Mouse (Mus musculus) intestine, postnatal 0 days (tissue): ENCODE results near the gene Ghitm. TPM values are rescaled to one million over a fixed set of nuclear protein-coding genes. Genes with fewer than 3 reads are reported as not detected.
A peak's percentile ranks its signal among the peaks of the same experiment; 100 is the strongest.

ENCODE experiments used
- ATAC-seq: fragments of 200-750 bp; cut with Nextera tagmentation; 2 replicates; pipeline ENCODE4 v1.8.0; 2017; ENCODE audit warnings: mild to moderate bottlenecking, moderate TSS enrichment, moderate library complexity
- H3K27ac ChIP-seq: fragments of 300-500 bp; sonication (generic); 2 replicates; pipeline ENCODE4 v1.5.1; 2014; ENCODE audit warnings: mild to moderate bottlenecking, low read depth, low read length, moderate library complexity
- H3K27me3 ChIP-seq: fragments of 300-500 bp; sonication (generic); replicated peaks from 2 replicates; pipeline ENCODE4 v1.6.1; 2014; ENCODE audit warnings: low read length, mixed read lengths; ENCODE audit not compliant: control insufficient read depth, insufficient read depth
- H3K36me3 ChIP-seq: fragments of 300-500 bp; sonication (generic); 2 replicates; pipeline ENCODE4 v1.6.1; 2014; ENCODE audit warnings: mild to moderate bottlenecking, moderate library complexity; ENCODE audit not compliant: control insufficient read depth, insufficient read depth
- H3K4me1 ChIP-seq: fragments of 300-500 bp; sonication (generic); replicated peaks from 2 replicates; pipeline ENCODE4 v1.6.1; 2014; ENCODE audit warnings: antibody characterized with exemption, low read length, mixed read lengths; ENCODE audit not compliant: control insufficient read depth, insufficient read depth
- H3K4me2 ChIP-seq: fragments of 300-500 bp; sonication (generic); replicated peaks from 2 replicates; pipeline ENCODE4 v1.6.1; 2014; ENCODE audit warnings: low read depth, mild to moderate bottlenecking, moderate library complexity
- H3K4me3 ChIP-seq: fragments of 300-500 bp; sonication (generic); 2 replicates; pipeline ENCODE4 v1.5.1; 2014; ENCODE audit warnings: low read depth, low read length
- H3K9ac ChIP-seq: fragments of 300-500 bp; sonication (generic); 2 replicates; pipeline ENCODE4 v1.6.1; 2014; ENCODE audit warnings: mild to moderate bottlenecking, low read depth, low read length
- H3K9me3 ChIP-seq: fragments of 300-500 bp; sonication (generic); 2 replicates; pipeline ENCODE4 v1.6.1; 2016; ENCODE audit warnings: mixed run types; ENCODE audit not compliant: control insufficient read depth
- CTCF ChIP-seq: sonication (generic); IDR thresholded peaks from 2 replicates; pipeline ENCODE4 v1.5.1; 2016; ENCODE audit warnings: low read depth, mild to moderate bottlenecking, control low read depth, antibody characterized with exemption, moderate library complexity
- WGBS: fragments of 180-500 bp; shearing (Covaris S2); extraction: QIAGEN DNeasy Blood & Tissue Kit; methylation state at CpG from one replicate; pipeline ENCODE4 v1.1.7; 2014; 5-methylcytosine and 5-hydroxymethylcytosine counted together
- polyA plus RNA-seq: library from polyadenylated mRNA; unstranded; fragments of >200 nt; fragmentation: Nextera tagmentation; extraction: Ambion mirVana; gene quantifications from 2 replicates; pipeline ENCODE4 v1.2.1, GENCODE M21; 2015

The Ghitm gene
- polyA plus RNA-seq, 1 experiment from 2014 or later: 283 TPM

DNA sequence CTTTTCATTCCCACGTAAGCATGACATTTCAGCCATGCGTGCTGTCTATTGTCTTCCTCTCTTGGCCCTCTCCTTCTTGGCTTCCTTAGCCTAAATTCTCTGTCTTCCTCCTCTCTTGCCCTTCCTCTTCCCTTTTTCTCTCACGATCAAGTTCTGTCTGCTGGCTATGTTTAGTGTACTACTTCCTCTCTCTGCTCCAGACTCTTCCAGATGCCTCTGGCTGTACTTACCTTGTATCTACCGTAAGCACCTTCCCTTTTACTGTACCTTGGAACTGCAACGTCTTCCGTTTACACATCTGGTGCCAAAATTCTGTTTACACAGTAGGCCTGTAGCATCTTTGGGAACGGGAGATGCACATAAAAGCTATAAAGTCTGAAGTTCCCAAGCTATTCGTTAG lies 25.6 kb downstream of the Ghitm start:
- ATAC-seq: no peak
- no peaks in the 10 kb centered on the region for H3K9me3 ChIP-seq
- 35% methylated on average over 8 of the region's 8 CpGs for WGBS
- H3K27me3 ChIP-seq: no peaks in the 10 kb centered on the region
- peak overlapping the region; percentile 56 for H3K4me2 ChIP-seq
- no peak overlapping the region for H3K9ac ChIP-seq
- H3K27ac ChIP-seq: no peak overlapping the region; the same call in 1 of the 2 replicates
- no peaks in the 10 kb centered on the region for H3K4me1 ChIP-seq
- no peak for TF ChIP-seq CTCF
- H3K36me3 ChIP-seq: no peaks in the 10 kb centered on the region
- H3K4me3 ChIP-seq: peak overlapping the region; percentile 14

DNA sequence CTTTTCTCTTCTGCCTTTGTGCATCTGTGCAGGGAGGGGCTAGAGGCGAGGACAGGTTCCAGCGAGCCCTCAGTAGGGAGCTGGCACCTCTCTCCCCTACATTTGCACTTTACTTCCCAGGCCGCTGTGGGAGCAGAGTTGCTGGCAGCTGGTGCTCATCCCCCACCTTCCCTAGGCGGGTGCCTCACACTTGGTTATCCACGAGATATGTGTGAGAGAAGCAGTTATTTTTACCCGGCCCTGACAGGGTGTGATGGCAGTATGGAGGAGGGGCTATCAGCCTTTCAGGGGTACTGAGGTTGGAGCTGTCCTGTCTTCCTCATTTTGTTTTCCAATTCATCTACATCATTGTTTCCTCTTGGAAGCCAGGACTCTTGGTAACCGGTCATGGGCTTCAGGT lies 29.2 kb downstream of the Ghitm start:
- TF ChIP-seq CTCF: no peak

DNA sequence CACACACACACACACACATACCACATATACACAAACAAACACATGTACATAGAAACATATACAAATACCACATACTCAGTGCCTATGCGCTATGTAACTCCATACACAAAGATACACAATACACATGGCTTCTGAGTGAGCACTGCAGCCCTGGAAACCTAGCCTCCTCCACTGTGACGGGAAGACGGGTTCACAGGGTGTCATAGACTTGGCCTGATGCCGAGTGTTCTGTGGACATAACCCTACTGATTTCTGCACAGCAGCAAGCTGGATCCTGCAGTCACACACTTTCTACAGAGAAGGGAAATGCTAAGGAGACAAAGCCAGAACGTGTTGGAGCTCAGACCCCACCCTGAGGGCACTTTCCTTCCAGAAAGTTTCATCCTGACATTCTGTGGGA lies 30.3 kb downstream of the Ghitm start:
- no peaks in the 10 kb centered on the region for H3K4me1 ChIP-seq
- ATAC-seq: no peak
- WGBS: 48% methylated on average over 5 of the region's 5 CpGs
- H3K4me2 ChIP-seq: no peak overlapping the region
- no peaks in the 10 kb centered on the region for H3K36me3 ChIP-seq
- H3K9me3 ChIP-seq: no peaks in the 10 kb centered on the region
- no peak for TF ChIP-seq CTCF
- H3K27ac ChIP-seq: no peak overlapping the region
- H3K4me3 ChIP-seq: no peak overlapping the region
- H3K27me3 ChIP-seq: no peaks in the 10 kb centered on the region
- H3K9ac ChIP-seq: no peak overlapping the region

More for the DNA sequence above, 29.2 kb downstream of the Ghitm start:
- Histone ChIP-seq H3K4me3 (no peak overlapping the region), H3K4me2 (no peak overlapping the region), H3K27me3 (no peaks in the 10 kb centered on the region), H3K9ac (no peak overlapping the region), H3K27ac (no peak overlapping the region), H3K9me3 (no peaks in the 10 kb centered on the region), H3K36me3 (no peaks in the 10 kb centered on the region), H3K4me1 (no peaks in the 10 kb centered on the region)
- ATAC-seq: no peak
- WGBS: 40% methylated on average over 7 of the region's 7 CpGs

DNA sequence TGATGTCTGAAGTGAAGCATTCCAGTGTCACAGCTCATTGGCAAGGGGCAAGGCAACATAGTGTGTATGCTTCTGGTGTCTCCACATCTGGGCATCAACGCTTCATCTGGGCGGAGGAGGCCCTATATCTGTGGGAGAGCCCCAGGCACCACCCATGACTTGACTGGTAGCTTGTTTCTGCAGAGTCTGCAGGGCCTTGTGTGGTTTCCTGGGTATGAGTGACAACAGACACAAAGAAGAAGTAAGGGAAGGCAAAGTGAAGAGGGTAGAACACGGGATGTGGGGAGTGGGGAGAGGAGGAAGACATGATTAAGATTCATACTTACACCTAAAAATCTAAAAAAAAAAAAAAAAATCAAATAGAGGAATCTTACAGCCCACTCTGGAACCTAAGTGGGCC lies 32.6 kb downstream of the Ghitm start:
- Histone ChIP-seq H3K36me3 (no peaks in the 10 kb centered on the region), H3K9me3 (no peaks in the 10 kb centered on the region), H3K9ac (no peak overlapping the region), H3K4me1 (no peaks in the 10 kb centered on the region), H3K27ac (no peak overlapping the region), H3K4me2 (no peak overlapping the region), H3K27me3 (peaks cover 11% of the 10 kb centered on the region), H3K4me3 (no peak overlapping the region)
- no peak for TF ChIP-seq CTCF
- no peak for ATAC-seq
- whole genome bisulfite sequencing: 72% methylated on average over 3 of the region's 3 CpGs

DNA sequence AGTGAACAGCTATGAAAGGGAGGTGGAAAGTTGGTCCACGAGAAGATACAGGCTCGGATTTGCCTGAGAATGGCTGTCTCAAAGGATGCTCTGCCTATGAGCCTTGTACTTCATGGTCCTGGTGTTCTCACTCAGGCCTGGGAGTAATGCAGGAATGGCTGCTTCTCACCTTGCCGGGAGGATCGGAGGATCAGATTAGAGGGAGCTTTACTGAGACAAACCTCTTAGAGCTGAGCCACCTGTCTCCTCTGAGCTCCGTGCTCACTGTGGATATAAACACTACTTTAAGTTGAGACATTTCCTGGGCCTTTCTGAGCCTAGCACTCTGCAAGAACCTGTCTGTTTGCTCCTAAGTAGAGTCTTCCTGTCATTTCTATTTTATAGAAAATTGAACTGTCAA lies 33.5 kb downstream of the Ghitm start:
- Histone ChIP-seq H3K4me1 (no peaks in the 10 kb centered on the region), H3K9me3 (no peaks in the 10 kb centered on the region), H3K27ac (no peak overlapping the region), H3K36me3 (no peaks in the 10 kb centered on the region), H3K9ac (no peak overlapping the region), H3K4me2 (no peak overlapping the region), H3K27me3 (peaks cover 16% of the 10 kb centered on the region), H3K4me3 (no peak overlapping the region)
- TF ChIP-seq CTCF: no peak
- whole genome bisulfite sequencing: 72% methylated on average over 5 of the region's 5 CpGs
- ATAC-seq: no peak

DNA sequence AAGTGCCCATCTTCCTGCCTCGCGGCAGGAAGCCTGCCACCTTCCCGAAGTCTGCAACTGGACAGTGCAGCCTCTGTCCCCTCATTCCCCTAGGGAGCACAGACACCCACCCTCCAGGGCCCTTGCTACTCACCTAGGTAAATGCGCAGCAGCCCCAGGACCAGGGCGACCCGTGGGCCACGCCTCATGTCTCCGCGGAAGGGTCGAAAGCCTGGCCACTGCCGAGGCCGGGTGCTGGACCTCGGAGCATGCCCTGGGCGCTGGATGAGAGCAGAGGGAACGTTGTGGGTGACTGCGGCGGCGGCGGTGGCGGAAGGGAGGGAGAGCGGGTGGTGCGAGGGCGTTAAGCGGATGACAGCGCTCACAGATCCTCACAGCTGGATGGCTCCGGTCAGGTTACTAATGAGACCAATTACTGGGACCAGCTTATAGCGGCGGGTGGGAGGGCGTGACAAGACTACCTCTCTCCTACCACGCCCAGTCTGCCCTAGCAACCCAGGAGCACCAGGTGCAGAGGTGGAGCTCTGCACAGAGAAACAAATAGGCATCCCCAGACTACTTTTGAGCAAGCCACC lies 37.0 kb downstream of the Ghitm start, which contains the start of gene Cdhr1:
TSS of gene Cdhr1 (minus strand) at position 392 of the 575 bp plus-strand sequence.
- H3K4me3 ChIP-seq: peak within 1 kb of the TSS; percentile 17
- WGBS: 2% methylated on average over 30 of the region's 30 CpGs
- H3K9me3 ChIP-seq: no peaks in the 10 kb centered on the region
- TF ChIP-seq CTCF: no peak
- H3K27ac ChIP-seq: no peak within 1 kb of the TSS
- H3K4me2 ChIP-seq: peak within 1 kb of the TSS; percentile 51
- peaks cover 16% of the 10 kb centered on the region for H3K27me3 ChIP-seq
- peak within 1 kb of the TSS; percentile 3; the same call in 1 of the 2 replicates for H3K9ac ChIP-seq
- 0 out of 2 replicates have a peak, but pooled peaks have one; percentile 36 for ATAC-seq
- no peaks in the 10 kb centered on the region for H3K4me1 ChIP-seq
- no peaks in the 10 kb centered on the region for H3K36me3 ChIP-seq
